Mouse (Mus musculus): ENCODE results near the gene Tdrd12. TPM values are rescaled to one million over a fixed set of nuclear protein-coding genes. Genes with fewer than 3 reads are reported as not detected.

Tdrd12 gene
- polyA plus RNA-seq, 1 experiment from 2014 or later: 0.62 TPM

DNA sequence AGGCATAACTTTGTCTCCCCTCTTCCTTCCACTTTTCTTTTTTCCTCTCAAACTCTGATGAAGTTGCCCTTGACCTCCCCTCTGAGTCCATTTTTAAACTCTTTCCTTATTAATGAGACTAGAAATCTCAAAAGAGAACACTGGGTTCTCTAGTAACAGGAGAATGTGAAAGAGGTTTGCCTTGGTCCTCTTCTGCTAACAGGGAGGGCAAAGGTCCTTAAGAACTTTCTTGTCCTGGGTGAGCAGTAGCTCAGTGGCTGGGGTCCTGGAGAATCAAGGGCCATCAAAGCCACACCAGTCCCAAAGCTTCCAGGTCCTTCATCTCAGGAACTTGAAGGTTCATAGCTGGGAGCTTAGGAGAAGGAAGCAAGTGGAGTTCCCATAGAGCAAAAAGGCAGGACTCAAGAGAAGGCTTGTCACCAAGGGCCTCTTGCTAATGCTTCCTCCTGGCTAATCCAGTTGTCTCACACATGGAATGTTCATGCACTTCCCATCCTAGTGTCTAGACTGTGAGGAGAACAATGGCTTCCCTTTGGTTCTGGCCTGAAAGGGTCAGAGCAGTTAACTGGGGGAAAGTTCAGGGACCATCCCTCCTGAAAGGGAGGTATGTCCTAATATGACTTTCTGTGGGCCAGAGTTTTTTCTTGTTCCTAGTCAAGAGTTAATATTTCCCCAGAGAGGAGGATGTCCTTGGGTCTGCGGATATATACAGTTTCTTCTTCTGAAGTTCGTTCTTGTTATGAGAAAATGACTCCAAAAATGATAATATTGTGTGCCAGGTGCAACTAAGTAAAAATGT is 26.7 kb upstream of the Tdrd12 start:
- DNase-seq (ENCODE audit: low spot score): no peak
- TF ChIP-seq CTCF (IDR thresholded peaks at IDR 0.05; ENCODE audit: low read depth): no peak
- Histone ChIP-seq H3K4me1 (replicated peaks; ENCODE audit: insufficient read depth, low read length) (no peaks in the 10 kb centered on the region), H3K4me2 (ENCODE audit: low read length) (no peak overlapping the region), H3K9me3 (replicated peaks; ENCODE audit: low read length) (no peaks in the 10 kb centered on the region), H3K9ac (ENCODE audit: low read depth, low read length) (no peak overlapping the region), H3K36me3 (ENCODE audit: insufficient read depth, low read length) (no peaks in the 10 kb centered on the region), H3K27me3 (ENCODE audit: insufficient read depth, low read length) (no peaks in the 10 kb centered on the region), H3K27ac (no peak overlapping the region), H3K4me3 (replicated peaks; ENCODE audit: low read depth, low read length) (no peak overlapping the region)
- WGBS: 85% methylated on average over 2 of the region's 2 CpGs
- ATAC-seq (replicated peaks; ENCODE audit: low FRiP score, low read depth): no peak

DNA sequence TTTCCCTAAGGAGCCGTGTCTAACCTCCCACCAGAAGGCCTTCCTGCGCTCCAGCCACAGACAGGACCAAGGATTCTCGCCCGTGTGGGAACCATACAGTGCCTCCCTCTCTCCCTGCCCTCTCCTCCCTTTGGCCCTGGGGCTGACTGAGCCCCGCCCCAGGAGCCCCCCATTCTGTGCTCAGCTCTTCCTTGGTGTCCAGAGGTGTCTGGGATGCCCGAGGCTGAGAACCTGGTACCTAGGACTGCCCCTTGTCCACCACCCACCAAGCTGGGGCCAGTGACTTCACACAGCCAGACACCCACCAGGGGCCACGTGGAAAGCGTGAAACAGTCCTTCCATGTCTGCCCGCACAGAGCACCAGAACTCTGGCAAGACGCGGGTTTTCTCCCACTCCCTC is 25.5 kb upstream of the Tdrd12 start:
- no peaks in the 10 kb centered on the region for H3K9me3 ChIP-seq (replicated peaks; ENCODE audit: low read length)
- H3K4me3 ChIP-seq (replicated peaks; ENCODE audit: low read depth, low read length): no peak overlapping the region
- no peaks in the 10 kb centered on the region for H3K27me3 ChIP-seq (ENCODE audit: insufficient read depth, low read length)
- H3K9ac ChIP-seq (ENCODE audit: low read depth, low read length): no peak overlapping the region
- H3K4me1 ChIP-seq (replicated peaks; ENCODE audit: insufficient read depth, low read length): no peaks in the 10 kb centered on the region
- H3K36me3 ChIP-seq (ENCODE audit: insufficient read depth, low read length): no peaks in the 10 kb centered on the region
- no peak for TF ChIP-seq CTCF (IDR thresholded peaks at IDR 0.05; ENCODE audit: low read depth)
- ATAC-seq (replicated peaks; ENCODE audit: low FRiP score, low read depth) (no peak), DNase-seq (ENCODE audit: low spot score) (no peak)
- no peak overlapping the region for H3K27ac ChIP-seq
- WGBS: 69% methylated on average over 11 of the region's 11 CpGs
- no peak overlapping the region for H3K4me2 ChIP-seq (ENCODE audit: low read length)

DNA sequence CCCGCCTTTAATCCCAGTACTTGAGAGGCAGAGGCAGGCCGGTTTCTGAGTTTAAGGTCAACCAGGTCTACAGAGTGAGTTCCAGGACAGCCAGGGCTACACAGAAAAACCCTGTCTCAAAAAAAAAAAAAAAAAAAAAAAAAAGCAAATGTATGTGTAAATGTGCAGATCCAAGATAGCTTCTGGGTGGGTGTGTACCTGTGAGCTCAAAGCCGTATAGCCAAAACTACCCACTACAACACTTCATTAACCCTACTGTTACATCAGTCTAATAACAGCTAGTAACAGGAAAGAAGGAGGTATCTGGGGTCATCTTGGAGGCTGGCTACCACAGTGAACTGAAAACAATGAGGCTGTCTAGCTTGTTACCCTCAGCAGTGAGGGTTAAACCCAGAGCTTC is 22.3 kb upstream of the Tdrd12 start:
- Histone ChIP-seq H3K4me2 (ENCODE audit: low read length) (no peak overlapping the region), H3K4me3 (replicated peaks; ENCODE audit: low read depth, low read length) (no peak overlapping the region), H3K4me1 (replicated peaks; ENCODE audit: insufficient read depth, low read length) (no peaks in the 10 kb centered on the region), H3K27me3 (ENCODE audit: insufficient read depth, low read length) (no peaks in the 10 kb centered on the region), H3K9ac (ENCODE audit: low read depth, low read length) (no peak overlapping the region), H3K36me3 (ENCODE audit: insufficient read depth, low read length) (no peaks in the 10 kb centered on the region), H3K27ac (no peak overlapping the region), H3K9me3 (replicated peaks; ENCODE audit: low read length) (no peaks in the 10 kb centered on the region)
- TF ChIP-seq CTCF (IDR thresholded peaks at IDR 0.05; ENCODE audit: low read depth): no peak
- 96% methylated on average over 3 of the region's 3 CpGs for WGBS
- ATAC-seq (replicated peaks; ENCODE audit: low FRiP score, low read depth) (no peak), DNase-seq (ENCODE audit: low spot score) (no peak)

DNA sequence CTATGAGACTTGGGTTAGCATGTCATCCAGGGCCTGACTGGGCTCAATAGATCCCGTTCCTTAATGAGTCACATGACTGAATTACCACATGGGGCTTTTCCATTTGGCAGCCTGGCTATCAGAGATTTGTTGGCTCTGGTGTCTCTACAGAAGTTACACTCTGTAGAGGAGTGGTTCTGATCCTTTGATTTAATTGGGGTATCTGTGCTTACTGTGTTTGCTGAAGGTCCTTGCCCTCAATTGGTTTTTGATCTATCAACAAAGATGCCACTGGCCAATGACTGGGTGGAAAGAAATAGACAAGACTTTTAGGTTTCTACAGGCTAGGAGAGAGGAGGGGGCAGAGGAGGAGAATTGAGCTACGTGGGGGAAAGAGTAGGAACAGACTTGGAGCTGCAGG is 21.1 kb upstream of the Tdrd12 start:
- Histone ChIP-seq H3K4me2 (ENCODE audit: low read length) (no peak overlapping the region), H3K27me3 (ENCODE audit: insufficient read depth, low read length) (no peaks in the 10 kb centered on the region), H3K9ac (ENCODE audit: low read depth, low read length) (no peak overlapping the region), H3K4me1 (replicated peaks; ENCODE audit: insufficient read depth, low read length) (no peaks in the 10 kb centered on the region; the same call in 1 of the 2 replicates), H3K36me3 (ENCODE audit: insufficient read depth, low read length) (no peaks in the 10 kb centered on the region), H3K9me3 (replicated peaks; ENCODE audit: low read length) (no peaks in the 10 kb centered on the region), H3K27ac (no peak overlapping the region), H3K4me3 (replicated peaks; ENCODE audit: low read depth, low read length) (no peak overlapping the region)
- ATAC-seq (replicated peaks; ENCODE audit: low FRiP score, low read depth): no peak
- WGBS: 57% methylated on average over 2 of the region's 2 CpGs
- TF ChIP-seq CTCF (IDR thresholded peaks at IDR 0.05; ENCODE audit: low read depth): no peak
- no peak for DNase-seq (ENCODE audit: low spot score)

DNA sequence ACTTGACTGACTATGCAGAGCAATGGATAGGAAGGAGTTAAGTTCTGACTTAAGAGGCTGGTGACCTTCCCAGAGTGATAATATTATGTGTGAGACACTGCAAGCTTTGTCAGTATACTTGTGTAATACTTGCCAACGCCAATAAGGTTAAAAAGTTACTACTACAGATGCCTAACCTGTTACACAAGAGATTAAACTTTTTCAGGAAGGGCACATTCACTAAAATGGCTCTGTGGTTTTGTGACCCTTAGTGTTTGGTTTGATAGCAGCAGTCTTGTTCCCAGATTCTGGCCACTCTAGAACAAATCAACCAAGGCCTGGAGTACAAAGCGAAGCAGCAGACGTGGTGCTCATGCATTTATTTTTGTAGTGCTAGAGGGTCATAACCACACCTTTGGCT is 20.0 kb upstream of the Tdrd12 start:
- no peak for DNase-seq (ENCODE audit: low spot score)
- H3K36me3 ChIP-seq (ENCODE audit: insufficient read depth, low read length): no peaks in the 10 kb centered on the region
- H3K4me3 ChIP-seq (replicated peaks; ENCODE audit: low read depth, low read length): no peak overlapping the region
- no peak overlapping the region for H3K4me2 ChIP-seq (ENCODE audit: low read length)
- no peak overlapping the region for H3K9ac ChIP-seq (ENCODE audit: low read depth, low read length)
- H3K27ac ChIP-seq: peak overlapping the region; percentile 51; the same call in 1 of the 2 replicates
- TF ChIP-seq CTCF (IDR thresholded peaks at IDR 0.05; ENCODE audit: low read depth): no peak
- 75% methylated on average over 3 of the region's 3 CpGs for WGBS
- no peaks in the 10 kb centered on the region for H3K9me3 ChIP-seq (replicated peaks; ENCODE audit: low read length)
- H3K27me3 ChIP-seq (ENCODE audit: insufficient read depth, low read length): no peaks in the 10 kb centered on the region
- no peak for ATAC-seq (replicated peaks; ENCODE audit: low FRiP score, low read depth)
- no peaks in the 10 kb centered on the region; the same call in 1 of the 2 replicates for H3K4me1 ChIP-seq (replicated peaks; ENCODE audit: insufficient read depth, low read length)

DNA sequence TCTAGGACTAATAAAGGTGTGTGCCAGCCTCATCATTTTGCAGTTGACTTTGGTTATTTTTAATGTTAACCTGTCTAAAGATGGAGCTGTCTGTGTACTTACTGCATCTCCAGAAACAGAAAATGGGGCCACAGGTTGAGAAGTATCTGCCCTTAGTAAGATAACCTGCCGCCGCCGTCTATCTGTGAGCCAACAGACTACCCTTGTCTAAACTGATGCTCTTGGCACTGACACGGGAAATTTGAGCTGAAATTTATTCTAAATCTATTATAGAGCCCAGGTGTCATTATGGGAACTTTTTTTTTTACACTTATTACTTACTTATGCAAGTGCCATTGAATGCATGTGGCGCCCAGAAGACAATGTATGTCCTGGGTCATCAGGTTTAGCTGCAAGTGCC is 19.4 kb upstream of the Tdrd12 start:
- Histone ChIP-seq H3K4me3 (replicated peaks; ENCODE audit: low read depth, low read length) (no peak overlapping the region), H3K4me1 (replicated peaks; ENCODE audit: insufficient read depth, low read length) (no peaks in the 10 kb centered on the region; the same call in 1 of the 2 replicates), H3K36me3 (ENCODE audit: insufficient read depth, low read length) (no peaks in the 10 kb centered on the region), H3K9me3 (replicated peaks; ENCODE audit: low read length) (no peaks in the 10 kb centered on the region), H3K27me3 (ENCODE audit: insufficient read depth, low read length) (no peaks in the 10 kb centered on the region), H3K4me2 (ENCODE audit: low read length) (no peak overlapping the region), H3K9ac (ENCODE audit: low read depth, low read length) (no peak overlapping the region), H3K27ac (no peak overlapping the region)
- WGBS: 92% methylated on average over 5 of the region's 5 CpGs
- ATAC-seq (replicated peaks; ENCODE audit: low FRiP score, low read depth): no peak
- no peak for TF ChIP-seq CTCF (IDR thresholded peaks at IDR 0.05; ENCODE audit: low read depth)
- no peak for DNase-seq (ENCODE audit: low spot score)
